Mouse (Mus musculus) midbrain, embryonic 11.5 days (tissue): ENCODE measurements around the gene Ncam2. TPM values are rescaled to one million over a fixed set of nuclear protein-coding genes. Genes with fewer than 3 reads are reported as not detected.

ENCODE experiments used
- ATAC-seq: fragments of 200-750 bp; cut with Nextera tagmentation; 2 replicates; pipeline ENCODE4 v1.8.0; 2017; ENCODE audit warnings: moderate TSS enrichment, moderate library complexity; ENCODE audit not compliant: low FRiP score
- DNase-seq: peaks from one replicate; pipeline ENCODE4 v3.0.0; 2015; ENCODE audit warnings: low spot score; ENCODE audit errors: missing footprints
- H3K27ac ChIP-seq: fragments of 300-500 bp; sonication (generic); 2 replicates; pipeline ENCODE4 v1.5.1; 2014; ENCODE audit warnings: low read depth, low read length
- H3K27me3 ChIP-seq: fragments of 300-500 bp; sonication (generic); 2 replicates; pipeline ENCODE4 v1.6.1; 2014; ENCODE audit warnings: mild to moderate bottlenecking, low read length, moderate library complexity, mixed read lengths; ENCODE audit not compliant: control insufficient read depth, insufficient read depth
- H3K36me3 ChIP-seq: fragments of 300-500 bp; sonication (generic); 2 replicates; pipeline ENCODE4 v1.6.1; 2014; ENCODE audit warnings: mild to moderate bottlenecking, low read length, moderate library complexity, mixed read lengths; ENCODE audit not compliant: control insufficient read depth, insufficient read depth
- H3K4me1 ChIP-seq: fragments of 300-500 bp; sonication (generic); 2 replicates; pipeline ENCODE4 v1.6.1; 2014; ENCODE audit warnings: low read length; ENCODE audit not compliant: control insufficient read depth, insufficient read depth
- H3K4me2 ChIP-seq: fragments of 300-500 bp; sonication (generic); 2 replicates; pipeline ENCODE4 v1.6.1; 2014; ENCODE audit warnings: mild to moderate bottlenecking, moderate library complexity
- H3K4me3 ChIP-seq: fragments of 300-500 bp; sonication (generic); 2 replicates; pipeline ENCODE4 v1.5.1; 2014; ENCODE audit warnings: low read depth, low read length
- H3K9ac ChIP-seq: fragments of 300-500 bp; sonication (generic); 2 replicates; pipeline ENCODE4 v1.6.1; 2014; ENCODE audit warnings: low read length
- H3K9me3 ChIP-seq: fragments of 300-500 bp; sonication (generic); 2 replicates; pipeline ENCODE4 v1.6.1; 2016; ENCODE audit warnings: low read length; ENCODE audit not compliant: control insufficient read depth
- WGBS: fragments of 180-500 bp; shearing (Covaris S2); extraction: QIAGEN DNeasy Blood & Tissue Kit; methylation state at CpG from one replicate; pipeline ENCODE4 v1.1.7; 2014; 5-methylcytosine and 5-hydroxymethylcytosine counted together
- polyA plus RNA-seq: library from polyadenylated mRNA; unstranded; fragments of >200 nt; fragmentation: Nextera tagmentation; extraction: Ambion mirVana; gene quantifications from 2 replicates; pipeline ENCODE4 v1.2.1, GENCODE M21; 2014

Gene Ncam2
- polyA plus RNA-seq, 1 experiment from 2014 or later, result 3.5 TPM

- WGBS, result 49% methylated on average over 1 of the region's 1 CpGs
- no peaks in the 10 kb centered on the region for H3K27me3 ChIP-seq
- H3K4me1 ChIP-seq, result no peaks in the 10 kb centered on the region
- H3K4me3 ChIP-seq, result no peak overlapping the region
- no peak overlapping the region for H3K27ac ChIP-seq
- no peaks in the 10 kb centered on the region for H3K9me3 ChIP-seq
- H3K9ac ChIP-seq, result no peak overlapping the region
- H3K36me3 ChIP-seq, result no peaks in the 10 kb centered on the region
- ATAC-seq (no peak), DNase-seq (peak; percentile 10)
- H3K4me2 ChIP-seq, result no peak overlapping the region
Observed at GRCm38 (mm10) chr16:81472925-81473324, 272.4 kb downstream of the Ncam2 start.

GRCm38 (mm10) chr16:81481058-81481457 lies 280.6 kb downstream of the Ncam2 start:
- no peak overlapping the region for H3K9ac ChIP-seq
- DNase-seq (peak; percentile 8), ATAC-seq (no peak)
- no peaks in the 10 kb centered on the region for H3K36me3 ChIP-seq
- H3K4me1 ChIP-seq, result no peaks in the 10 kb centered on the region
- H3K27me3 ChIP-seq, result no peaks in the 10 kb centered on the region
- no peak overlapping the region for H3K4me2 ChIP-seq
- no peak overlapping the region for H3K4me3 ChIP-seq
- no peaks in the 10 kb centered on the region for H3K9me3 ChIP-seq
- H3K27ac ChIP-seq, result no peak overlapping the region

- Histone ChIP-seq H3K4me3 (no peak overlapping the region), H3K9ac (no peak overlapping the region), H3K27ac (no peak overlapping the region), H3K27me3 (no peaks in the 10 kb centered on the region), H3K4me1 (no peaks in the 10 kb centered on the region), H3K36me3 (no peaks in the 10 kb centered on the region), H3K9me3 (no peaks in the 10 kb centered on the region), H3K4me2 (no peak overlapping the region)
- WGBS, result 76% methylated on average over 2 of the region's 2 CpGs
- ATAC-seq (no peak), DNase-seq (peak; percentile 59)
Observed at GRCm38 (mm10) chr16:81496111-81496510, 295.6 kb downstream of the Ncam2 start.

- 89% methylated on average over 2 of the region's 2 CpGs for WGBS
Observed at GRCm38 (mm10) chr16:81502578-81502977, 302.1 kb downstream of the Ncam2 start.

GRCm38 (mm10) chr16:81536230-81536629 lies 335.7 kb downstream of the Ncam2 start:
- no peaks in the 10 kb centered on the region for H3K4me1 ChIP-seq
- no peaks in the 10 kb centered on the region for H3K36me3 ChIP-seq
- WGBS, result 85% methylated on average over 3 of the region's 3 CpGs
- ATAC-seq (no peak), DNase-seq (no peak)
- H3K27ac ChIP-seq, result no peak overlapping the region
- H3K27me3 ChIP-seq, result no peaks in the 10 kb centered on the region
- no peak overlapping the region for H3K4me3 ChIP-seq
- no peak overlapping the region for H3K4me2 ChIP-seq
- no peak overlapping the region for H3K9ac ChIP-seq
- H3K9me3 ChIP-seq, result no peaks in the 10 kb centered on the region

More at GRCm38 (mm10) chr16:81502578-81502977, 302.1 kb downstream of the Ncam2 start:
- H3K4me1 ChIP-seq, result no peaks in the 10 kb centered on the region
- H3K27me3 ChIP-seq, result no peaks in the 10 kb centered on the region
- no peak overlapping the region for H3K27ac ChIP-seq
- no peak overlapping the region for H3K4me2 ChIP-seq
- no peak overlapping the region for H3K9ac ChIP-seq
- no peak for ATAC-seq
- H3K36me3 ChIP-seq, result no peaks in the 10 kb centered on the region
- H3K9me3 ChIP-seq, result no peaks in the 10 kb centered on the region
- no peak overlapping the region for H3K4me3 ChIP-seq
- DNase-seq, result peak; percentile 35

- no peaks in the 10 kb centered on the region for H3K4me1 ChIP-seq
- H3K9ac ChIP-seq, result no peak overlapping the region
- ATAC-seq (no peak), DNase-seq (no peak)
- no peak overlapping the region for H3K4me3 ChIP-seq
- WGBS, result 87% methylated on average over 4 of the region's 4 CpGs
- no peak overlapping the region for H3K27ac ChIP-seq
- H3K36me3 ChIP-seq, result no peaks in the 10 kb centered on the region
- no peaks in the 10 kb centered on the region for H3K9me3 ChIP-seq
- no peaks in the 10 kb centered on the region for H3K27me3 ChIP-seq
- H3K4me2 ChIP-seq, result no peak overlapping the region
Observed at GRCm38 (mm10) chr16:81587565-81588107, 387.1 kb downstream of the Ncam2 start.

GRCm38 (mm10) chr16:81623276-81623675 lies 422.8 kb downstream of the Ncam2 start:
- H3K27ac ChIP-seq, result no peak overlapping the region
- H3K4me1 ChIP-seq, result no peaks in the 10 kb centered on the region
- WGBS, result 55% methylated on average over 6 of the region's 6 CpGs
- DNase-seq, result no peak
- no peak overlapping the region for H3K4me2 ChIP-seq
- no peak overlapping the region for H3K9ac ChIP-seq
- no peak overlapping the region for H3K4me3 ChIP-seq
- no peaks in the 10 kb centered on the region for H3K36me3 ChIP-seq
- H3K27me3 ChIP-seq, result no peaks in the 10 kb centered on the region
- no peaks in the 10 kb centered on the region for H3K9me3 ChIP-seq
- ATAC-seq, result no peak

- H3K9me3 ChIP-seq, result no peaks in the 10 kb centered on the region
- 65% methylated on average over 4 of the region's 4 CpGs for WGBS
- no peak overlapping the region for H3K4me2 ChIP-seq
- ATAC-seq (no peak), DNase-seq (no peak)
- H3K27ac ChIP-seq, result no peak overlapping the region
- no peak overlapping the region for H3K4me3 ChIP-seq
- no peaks in the 10 kb centered on the region for H3K27me3 ChIP-seq
- no peaks in the 10 kb centered on the region for H3K36me3 ChIP-seq
- no peaks in the 10 kb centered on the region for H3K4me1 ChIP-seq
- no peak overlapping the region for H3K9ac ChIP-seq
Observed at GRCm38 (mm10) chr16:81623776-81624175, 423.3 kb downstream of the Ncam2 start.

GRCm38 (mm10) chr16:81650286-81650685 lies 449.8 kb downstream of the Ncam2 start:
- Histone ChIP-seq H3K36me3 (no peaks in the 10 kb centered on the region), H3K4me2 (no peak overlapping the region), H3K27me3 (no peaks in the 10 kb centered on the region), H3K4me3 (no peak overlapping the region), H3K9ac (no peak overlapping the region), H3K27ac (no peak overlapping the region), H3K9me3 (no peaks in the 10 kb centered on the region), H3K4me1 (no peaks in the 10 kb centered on the region)
- WGBS, result 85% methylated on average over 3 of the region's 3 CpGs
- DNase-seq (no peak), ATAC-seq (no peak)
